Mouse (Mus musculus): ENCODE results near the gene Foxd2.

Gene Foxd2

GRCm38 (mm10) chr4:114908829-114909601 is at the start of gene Foxd2:
Gene Foxd2 (minus strand): TSS chr4:114908873.
- peak; percentile 91 for DNase-seq

- DNase-seq: no peak
These were observed 49.6 kb upstream of the Foxd2 start for GRCm38 (mm10) chr4:114958231-114958630.

- peak; percentile 44 for DNase-seq
These were observed 48.7 kb upstream of the Foxd2 start for GRCm38 (mm10) chr4:114957403-114957802.

- DNase-seq: no peak
These were observed 44.5 kb upstream of the Foxd2 start for GRCm38 (mm10) chr4:114953172-114953571.

GRCm38 (mm10) chr4:114947852-114948481 is 39.3 kb upstream of the Foxd2 start:
- no peak for DNase-seq

GRCm38 (mm10) chr4:114947395-114947794 is 38.7 kb upstream of the Foxd2 start:
- DNase-seq: peak; percentile 85

- DNase-seq: no peak
These were observed 37.7 kb upstream of the Foxd2 start for GRCm38 (mm10) chr4:114946416-114946815.

- no peak for DNase-seq
These were observed 36.3 kb upstream of the Foxd2 start for GRCm38 (mm10) chr4:114945021-114945420.

GRCm38 (mm10) chr4:114942583-114942982 is 33.9 kb upstream of the Foxd2 start:
- no peak for DNase-seq

GRCm38 (mm10) chr4:114942112-114942511 is 33.4 kb upstream of the Foxd2 start:
- DNase-seq: no peak

- no peak for DNase-seq
These were observed 32.6 kb upstream of the Foxd2 start for GRCm38 (mm10) chr4:114941311-114941710.

GRCm38 (mm10) chr4:114938248-114938647 is 29.6 kb upstream of the Foxd2 start:
- DNase-seq: no peak

GRCm38 (mm10) chr4:114937459-114938047 is 28.9 kb upstream of the Foxd2 start:
- DNase-seq: no peak

GRCm38 (mm10) chr4:114934188-114934587 is 25.5 kb upstream of the Foxd2 start:
- DNase-seq: no peak

GRCm38 (mm10) chr4:114932747-114933146 is 24.1 kb upstream of the Foxd2 start:
- no peak for DNase-seq

GRCm38 (mm10) chr4:114929155-114929554 is 20.5 kb upstream of the Foxd2 start:
- DNase-seq: no peak

- no peak for DNase-seq
These were observed 17.2 kb upstream of the Foxd2 start, which contains the start of gene Foxe3 for GRCm38 (mm10) chr4:114925917-114926312. Gene Foxe3 (minus strand): TSS chr4:114926013.

GRCm38 (mm10) chr4:114924971-114925916 is 16.6 kb upstream of the Foxd2 start:
- DNase-seq: peak; percentile 38

- DNase-seq: peak; percentile 51
These were observed 8.4 kb upstream of the Foxd2 start for GRCm38 (mm10) chr4:114917091-114917490.

- DNase-seq: no peak
These were observed 7.4 kb upstream of the Foxd2 start for GRCm38 (mm10) chr4:114916056-114916455.

- DNase-seq: peak; percentile 66
These were observed 4.9 kb upstream of the Foxd2 start for GRCm38 (mm10) chr4:114913594-114913962.

- no peak for DNase-seq
These were observed 4.3 kb upstream of the Foxd2 start for GRCm38 (mm10) chr4:114912705-114913593.

All from kidney, postnatal 14 days (tissue).